Mouse (Mus musculus) forebrain, embryonic 11.5 days (tissue): ENCODE measurements at regions not wholly inside any gene's neighbourhood (a gene's known extent, or its start where the extent isn't known, plus 50 kb on each side); places are given as distances from the start of the nearest gene placed in this dataset.
"Not testable (repeated sequence)": the region's sequence is repeated elsewhere in the genome, so short reads cannot be mapped to it uniquely, and the experiment has no call there.

Experiments used
- ATAC-seq: fragments of 200-750 bp; cut with Nextera tagmentation; replicated peaks from 2 replicates; pipeline ENCODE4 v1.8.0; 2017; ENCODE audit warnings: moderate TSS enrichment; ENCODE audit not compliant: low FRiP score
- DNase-seq: peaks from one replicate; pipeline ENCODE4 v3.0.0-alpha.2; 2017; ENCODE audit warnings: low spot score
- H3K27ac ChIP-seq: fragments of 300-500 bp; sonication (generic); 2 replicates; pipeline ENCODE4 v1.5.1; 2014; ENCODE audit warnings: low read depth, low read length
- H3K27me3 ChIP-seq: fragments of 300-500 bp; sonication (generic); 2 replicates; pipeline ENCODE4 v1.6.1; 2014; ENCODE audit warnings: mild to moderate bottlenecking, low read length, mixed read lengths; ENCODE audit not compliant: control insufficient read depth, insufficient read depth
- H3K36me3 ChIP-seq: fragments of 300-500 bp; sonication (generic); 2 replicates; pipeline ENCODE4 v1.6.1; 2014; ENCODE audit warnings: mild to moderate bottlenecking, low read length, moderate library complexity, mixed read lengths; ENCODE audit not compliant: control insufficient read depth, insufficient read depth
- H3K4me1 ChIP-seq: fragments of 300-500 bp; sonication (generic); replicated peaks from 2 replicates; pipeline ENCODE4 v1.6.1; 2014; ENCODE audit warnings: low read length, mixed read lengths; ENCODE audit not compliant: control insufficient read depth, insufficient read depth
- H3K4me2 ChIP-seq: fragments of 300-500 bp; sonication (generic); 2 replicates; pipeline ENCODE4 v1.6.1; 2014; ENCODE audit warnings: low read depth, mild to moderate bottlenecking, low read length, moderate library complexity, mixed read lengths; ENCODE audit not compliant: severe bottlenecking
- H3K4me3 ChIP-seq: fragments of 300-500 bp; sonication (generic); 2 replicates; pipeline ENCODE4 v1.5.1; 2014; ENCODE audit warnings: low read depth, low read length
- H3K9ac ChIP-seq: fragments of 300-500 bp; sonication (generic); 2 replicates; pipeline ENCODE4 v1.6.1; 2014; ENCODE audit warnings: low read length
- H3K9me3 ChIP-seq: fragments of 300-500 bp; sonication (generic); 2 replicates; pipeline ENCODE4 v1.6.1; 2016; ENCODE audit warnings: low read length, mixed read lengths; ENCODE audit not compliant: control insufficient read depth
- WGBS: fragments of 180-500 bp; shearing (Covaris S2); extraction: QIAGEN DNeasy Blood & Tissue Kit; methylation state at CpG from one replicate; pipeline ENCODE4 v1.1.7; 2014; 5-methylcytosine and 5-hydroxymethylcytosine counted together

DNA sequence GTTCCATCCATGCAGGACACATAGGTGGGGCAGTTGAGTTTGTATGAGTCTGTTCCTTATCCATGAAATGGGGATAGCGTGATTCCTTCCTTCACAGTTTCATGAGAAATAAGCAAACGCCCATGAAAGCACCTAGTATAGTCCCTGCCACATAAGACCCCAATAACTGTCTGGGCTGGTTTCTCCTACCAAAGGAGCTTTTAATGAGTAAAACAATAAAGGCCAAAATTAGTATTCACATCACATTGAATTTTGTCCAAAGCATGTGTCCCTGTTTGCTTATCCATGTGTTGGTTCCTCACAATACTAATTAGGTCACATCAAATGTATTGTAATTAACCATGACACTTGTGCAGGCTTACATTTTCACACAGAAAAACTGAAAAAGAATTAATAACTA is 221.3 kb downstream of the Prdm13 start:
- 78% methylated on average over 2 of the region's 2 CpGs for WGBS
- Histone ChIP-seq H3K9me3 (no peaks in the 10 kb centered on the region), H3K27ac (no peak overlapping the region), H3K4me2 (no peak overlapping the region), H3K9ac (no peak overlapping the region), H3K4me1 (no peaks in the 10 kb centered on the region), H3K36me3 (no peaks in the 10 kb centered on the region), H3K4me3 (no peak overlapping the region), H3K27me3 (no peaks in the 10 kb centered on the region)
- 0 out of 2 replicates have a peak, but pooled peaks have one; percentile 33 for ATAC-seq
- DNase-seq, result no peak

DNA sequence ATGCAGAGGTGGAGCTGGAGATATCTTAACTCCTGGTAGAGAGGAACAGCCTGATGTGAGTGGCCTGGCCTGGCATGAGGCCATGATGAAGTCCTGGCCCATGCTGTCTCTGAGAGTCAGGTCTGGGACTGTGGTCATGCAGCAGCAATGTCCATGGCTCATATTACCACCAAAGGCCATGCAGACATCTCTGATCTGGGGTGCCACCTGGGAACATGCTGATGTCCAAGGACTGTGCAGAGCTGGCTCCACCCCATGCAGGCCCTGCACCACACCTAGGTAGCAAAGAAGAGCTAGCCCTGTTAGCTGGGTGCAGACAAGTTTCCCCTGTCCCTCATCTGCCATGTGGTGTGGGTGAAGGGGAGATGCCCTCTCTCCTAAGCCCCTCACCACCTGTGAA is 244.5 kb downstream of the Prdm13 start:
- ATAC-seq, result no peak
- H3K9me3 ChIP-seq, result no peaks in the 10 kb centered on the region
- no peak overlapping the region for H3K4me2 ChIP-seq
- H3K4me1 ChIP-seq, result no peaks in the 10 kb centered on the region
- no peak for DNase-seq
- no peaks in the 10 kb centered on the region for H3K27me3 ChIP-seq
- H3K4me3 ChIP-seq, result no peak overlapping the region
- no peaks in the 10 kb centered on the region for H3K36me3 ChIP-seq
- H3K27ac ChIP-seq, result no peak overlapping the region
- H3K9ac ChIP-seq, result no peak overlapping the region

DNA sequence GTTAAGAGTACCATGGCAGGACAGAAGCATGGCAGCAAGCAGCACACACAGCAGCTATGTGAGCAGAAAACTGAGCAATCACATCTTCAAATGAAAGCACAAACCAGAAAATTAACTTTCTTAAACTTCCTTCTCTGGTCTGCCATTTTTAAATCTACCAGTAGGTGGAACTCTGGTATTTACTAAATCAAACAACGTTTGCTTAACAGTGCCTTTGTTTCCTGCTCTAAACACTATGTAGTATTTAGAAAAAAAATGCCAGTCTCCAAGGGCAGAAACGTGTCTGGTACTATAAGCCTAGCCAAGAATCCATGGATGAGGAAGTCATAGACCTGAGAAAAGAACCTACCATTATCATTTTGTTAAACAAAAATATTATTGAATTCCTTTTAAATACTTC is 249.1 kb downstream of the Prdm13 start:
- DNase-seq (no peak), ATAC-seq (no peak)
- Histone ChIP-seq H3K27ac (no peak overlapping the region), H3K9me3 (no peaks in the 10 kb centered on the region), H3K4me3 (no peak overlapping the region), H3K9ac (no peak overlapping the region), H3K4me1 (no peaks in the 10 kb centered on the region), H3K36me3 (no peaks in the 10 kb centered on the region), H3K4me2 (no peak overlapping the region), H3K27me3 (no peaks in the 10 kb centered on the region)
- WGBS, result 26% methylated on average over 2 of the region's 2 CpGs

DNA sequence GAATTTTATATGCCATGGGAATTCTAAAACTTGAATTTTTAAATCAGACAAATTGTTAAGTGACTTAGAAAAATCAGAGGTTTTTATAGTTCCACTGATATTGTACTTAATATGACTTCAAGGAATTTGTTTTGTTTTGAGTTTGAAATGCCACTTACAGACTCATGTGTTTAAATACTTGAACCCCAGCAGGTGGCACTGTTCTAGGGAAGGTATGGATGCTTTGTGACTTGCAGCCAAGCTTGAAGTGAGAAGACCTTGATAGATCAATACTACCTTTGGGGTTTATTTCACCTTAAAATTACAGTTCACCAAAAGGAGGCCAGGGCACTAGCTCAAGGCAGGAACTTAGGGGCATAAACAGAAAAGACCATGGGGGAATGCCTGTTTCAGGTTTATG is 277.9 kb downstream of the Prdm13 start:
- Histone ChIP-seq H3K9me3 (no peaks in the 10 kb centered on the region), H3K4me2 (no peak overlapping the region), H3K27ac (no peak overlapping the region), H3K27me3 (no peaks in the 10 kb centered on the region), H3K4me3 (no peak overlapping the region), H3K4me1 (no peaks in the 10 kb centered on the region), H3K9ac (no peak overlapping the region), H3K36me3 (no peaks in the 10 kb centered on the region)
- DNase-seq (no peak), ATAC-seq (no peak)

DNA sequence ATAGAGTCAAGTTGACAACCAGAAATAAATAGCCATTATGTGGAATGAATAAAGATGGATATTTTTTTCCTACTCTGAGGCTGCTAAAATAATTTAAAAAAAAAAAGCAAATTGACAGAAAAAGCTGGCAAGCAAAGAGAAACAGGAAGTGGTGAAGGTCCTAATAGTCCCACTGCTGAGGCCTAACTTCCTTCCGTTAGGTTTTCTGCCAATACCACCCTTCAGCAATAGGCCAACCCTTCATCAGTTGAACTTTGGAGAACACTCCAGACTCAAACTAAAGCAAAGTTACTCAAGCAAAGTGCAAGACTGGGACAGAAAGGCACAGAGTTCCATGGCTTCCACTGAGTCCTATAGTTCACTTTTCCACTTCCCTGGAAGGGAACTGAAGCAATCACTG is 316.4 kb downstream of the Prdm13 start:
- no peaks in the 10 kb centered on the region for H3K27me3 ChIP-seq
- no peak for DNase-seq
- no peak overlapping the region for H3K27ac ChIP-seq
- no peak for ATAC-seq
- no peak overlapping the region for H3K9ac ChIP-seq
- 91% methylated on average over 1 of the region's 1 CpGs for WGBS
- H3K4me2 ChIP-seq, result no peak overlapping the region
- no peak overlapping the region for H3K4me3 ChIP-seq
- H3K4me1 ChIP-seq, result no peaks in the 10 kb centered on the region
- H3K9me3 ChIP-seq, result no peaks in the 10 kb centered on the region
- H3K36me3 ChIP-seq, result no peaks in the 10 kb centered on the region

DNA sequence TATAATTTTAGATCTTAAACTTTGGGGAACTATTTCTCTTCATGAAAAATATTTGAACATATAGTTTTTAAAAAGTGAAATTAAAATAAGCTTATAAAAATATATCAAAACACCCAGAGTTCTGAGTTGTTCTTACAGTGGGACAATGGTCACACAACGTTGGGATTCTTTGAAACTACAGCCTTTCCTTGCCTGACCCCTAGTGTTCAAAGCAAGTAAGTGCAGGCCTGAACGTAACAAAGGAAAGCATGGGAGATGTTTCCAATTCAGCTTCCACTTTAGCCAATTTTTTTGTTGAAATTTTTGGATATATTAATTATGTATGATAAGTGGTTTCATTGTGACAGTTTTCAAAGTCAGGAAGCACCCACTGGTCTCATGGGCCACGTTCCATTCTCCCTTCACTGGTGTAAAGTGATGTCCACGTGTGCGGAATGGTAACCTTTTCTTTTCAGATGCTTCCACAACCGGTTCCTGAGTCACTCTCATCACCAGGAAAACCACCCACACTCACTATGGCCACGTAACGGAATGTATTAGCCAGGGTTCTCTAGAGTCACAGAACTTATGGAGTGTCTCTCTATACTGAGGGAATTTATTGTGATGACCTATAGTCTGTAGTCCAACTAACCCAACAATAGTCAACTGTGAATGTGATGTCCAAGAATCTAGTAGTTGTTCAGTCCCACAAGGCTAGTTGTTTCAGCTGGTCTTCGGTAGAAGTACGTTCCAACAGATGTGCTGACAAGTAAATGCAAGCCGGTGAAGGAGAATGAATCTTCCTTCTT is 317.3 kb downstream of the Prdm13 start:
- Histone ChIP-seq H3K27ac (no peak overlapping the region), H3K9ac (no peak overlapping the region), H3K4me1 (no peaks in the 10 kb centered on the region), H3K9me3 (no peaks in the 10 kb centered on the region), H3K27me3 (no peaks in the 10 kb centered on the region), H3K4me2 (no peak overlapping the region), H3K4me3 (no peak overlapping the region), H3K36me3 (no peaks in the 10 kb centered on the region)
- ATAC-seq (peak; percentile 79), DNase-seq (no peak)
- 69% methylated on average over 11 of the region's 11 CpGs for WGBS

DNA sequence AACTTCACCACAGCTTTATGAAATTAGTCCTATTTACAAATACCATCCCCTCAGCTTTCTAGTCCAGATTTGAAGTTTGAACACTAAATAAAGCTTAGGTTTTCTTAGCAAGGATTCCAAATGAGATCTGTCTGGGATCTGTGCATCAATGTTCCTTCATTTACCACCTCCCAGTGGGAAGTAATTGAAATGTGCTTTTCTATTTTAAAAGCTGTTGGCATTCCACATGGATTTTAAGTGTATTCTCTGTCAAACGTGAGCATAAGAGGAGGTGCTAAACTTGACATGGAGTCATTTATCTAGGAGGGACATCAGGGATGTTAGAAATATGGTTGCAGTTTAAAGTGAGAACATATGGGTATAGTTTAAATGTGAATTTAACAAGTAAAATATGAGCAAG is 364.0 kb downstream of the Prdm13 start:
- H3K4me1 ChIP-seq, result no peaks in the 10 kb centered on the region
- WGBS, result 64% methylated on average over 1 of the region's 1 CpGs
- DNase-seq (no peak), ATAC-seq (no peak)
- no peak overlapping the region for H3K4me3 ChIP-seq
- no peaks in the 10 kb centered on the region for H3K36me3 ChIP-seq
- no peak overlapping the region for H3K9ac ChIP-seq
- no peaks in the 10 kb centered on the region for H3K9me3 ChIP-seq
- no peak overlapping the region for H3K27ac ChIP-seq
- H3K4me2 ChIP-seq, result no peak overlapping the region
- no peaks in the 10 kb centered on the region for H3K27me3 ChIP-seq

DNA sequence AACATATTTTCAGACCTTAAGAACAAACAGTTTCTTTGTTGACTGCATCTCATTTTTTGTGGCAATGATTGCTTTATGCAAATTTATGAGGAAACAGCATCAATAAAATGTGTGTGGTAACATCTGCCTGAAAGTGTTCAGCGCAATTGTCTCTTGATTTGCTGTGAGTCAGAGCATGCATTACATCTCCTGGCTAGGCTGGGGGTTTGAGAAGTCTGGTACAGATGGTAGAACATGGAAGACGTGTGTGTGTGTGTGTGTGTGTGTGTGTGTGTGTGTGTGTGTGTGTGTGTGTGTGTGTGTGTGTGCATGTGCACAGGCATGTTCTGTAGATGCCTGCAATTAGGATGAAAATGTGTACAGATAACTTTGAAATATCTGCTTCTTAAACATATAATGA is 376.5 kb downstream of the Prdm13 start:
- WGBS, result 92% methylated on average over 2 of the region's 2 CpGs

DNA sequence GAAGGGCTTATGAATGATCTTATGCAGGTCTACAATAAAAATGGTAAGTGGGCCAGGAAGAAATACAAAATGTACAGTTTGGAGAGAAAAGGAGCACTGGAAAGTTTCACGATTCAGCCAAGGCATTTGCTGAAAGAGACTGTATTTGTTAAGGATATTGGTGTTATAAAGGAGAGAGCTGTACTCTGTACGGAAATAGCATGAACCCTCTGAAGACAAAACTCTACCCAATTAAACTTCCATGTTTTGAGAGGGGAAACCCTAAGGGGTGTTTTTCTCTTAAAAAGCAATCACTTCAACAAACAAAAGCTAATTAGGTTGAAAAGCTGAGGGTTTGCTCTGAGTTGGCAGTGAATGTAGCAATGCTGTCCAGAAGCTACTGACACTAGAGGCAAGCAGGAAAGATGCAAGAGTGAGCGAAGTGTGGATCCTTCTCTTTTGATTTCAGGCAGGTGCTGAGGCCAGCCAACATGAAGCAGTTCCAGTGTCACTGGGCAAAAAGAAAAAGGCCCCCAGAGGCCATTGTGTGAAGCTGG is 378.2 kb downstream of the Prdm13 start:
- no peak overlapping the region for H3K4me3 ChIP-seq
- no peaks in the 10 kb centered on the region for H3K27me3 ChIP-seq
- no peak overlapping the region for H3K9ac ChIP-seq
- no peaks in the 10 kb centered on the region for H3K9me3 ChIP-seq
- H3K4me1 ChIP-seq, result no peaks in the 10 kb centered on the region
- 76% methylated on average over 3 of the region's 3 CpGs for WGBS
- DNase-seq (no peak), ATAC-seq (no peak)
- H3K27ac ChIP-seq, result no peak overlapping the region
- H3K36me3 ChIP-seq, result no peaks in the 10 kb centered on the region
- H3K4me2 ChIP-seq, result no peak overlapping the region

More for the DNA sequence above, 376.5 kb downstream of the Prdm13 start:
- not testable (repeated sequence) for H3K4me2 ChIP-seq, H3K9ac ChIP-seq, H3K27ac ChIP-seq, H3K4me3 ChIP-seq, H3K9me3 ChIP-seq, H3K27me3 ChIP-seq, H3K4me1 ChIP-seq, DNase-seq, ATAC-seq, H3K36me3 ChIP-seq
